Mouse (Mus musculus): ENCODE measurements around the gene Tgfb3. TPM values are rescaled to one million over a fixed set of nuclear protein-coding genes. Genes with fewer than 3 reads are reported as not detected.

Tgfb3 gene
- polyA plus RNA-seq, 1 experiment from 2014 or later: 16.6 TPM

DNA sequence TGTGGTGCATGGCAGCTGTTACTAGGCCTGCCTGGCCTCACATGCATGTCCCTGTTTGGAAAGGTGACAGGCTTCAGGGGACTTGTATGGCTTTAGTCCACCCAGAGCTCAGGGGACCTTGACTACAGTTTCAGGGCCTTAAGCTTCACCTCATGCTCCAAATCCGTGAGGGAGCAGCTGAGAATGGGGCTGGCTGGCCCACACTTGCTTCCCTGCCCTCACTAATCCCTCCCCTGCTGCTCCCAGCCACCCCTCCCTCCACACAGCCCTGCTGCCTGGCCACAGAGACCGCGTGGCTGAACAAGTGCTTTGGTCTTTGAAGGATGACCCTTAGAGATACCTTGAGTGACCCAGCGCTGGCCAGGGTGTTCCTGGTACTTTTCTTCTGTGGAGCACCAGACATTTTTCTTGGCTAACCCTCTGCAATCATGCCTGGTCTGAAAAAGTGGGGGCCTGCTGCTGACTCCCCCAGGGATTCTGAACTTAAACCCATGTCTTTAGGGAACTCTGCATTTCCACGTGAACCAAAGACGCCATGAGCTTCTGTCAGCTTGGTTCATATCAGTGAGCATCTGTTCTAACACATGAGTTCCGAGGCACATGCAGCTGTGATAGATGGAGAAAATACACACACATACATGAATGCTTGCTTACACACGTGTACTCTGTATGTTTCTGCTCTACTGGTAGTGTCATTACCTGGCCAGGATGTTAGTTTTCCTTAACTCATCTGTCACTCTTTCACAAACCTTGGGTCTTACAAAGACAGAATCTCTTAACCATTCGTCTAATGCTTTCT lies 42.3 kb downstream of the Tgfb3 start:
- WGBS: 35% methylated on average over 9 of the region's 9 CpGs
- no peak for ATAC-seq (replicated peaks; ENCODE audit: low FRiP score, low read depth)
- no peak for TF ChIP-seq CTCF (IDR thresholded peaks at IDR 0.05; ENCODE audit: low read depth)
- H3K4me2 ChIP-seq (ENCODE audit: low read length): no peak overlapping the region
- H3K27me3 ChIP-seq (ENCODE audit: insufficient read depth, low read length): no peaks in the 10 kb centered on the region
- H3K9me3 ChIP-seq (replicated peaks; ENCODE audit: low read length): no peaks in the 10 kb centered on the region
- DNase-seq (ENCODE audit: low spot score): no peak
- H3K9ac ChIP-seq (ENCODE audit: low read depth, low read length): no peak overlapping the region
- H3K36me3 ChIP-seq (ENCODE audit: insufficient read depth, low read length): no peaks in the 10 kb centered on the region
- H3K27ac ChIP-seq: no peak overlapping the region
- no peak overlapping the region for H3K4me3 ChIP-seq (replicated peaks; ENCODE audit: low read depth, low read length)
- H3K4me1 ChIP-seq (replicated peaks; ENCODE audit: insufficient read depth, low read length): no peaks in the 10 kb centered on the region; the same call in none of the 2 replicates

GRCm38 (mm10) chr12:86035586-86035985 lies 43.3 kb downstream of the Tgfb3 start:
- no peak for ATAC-seq (replicated peaks; ENCODE audit: low FRiP score, low read depth)
- TF ChIP-seq CTCF (IDR thresholded peaks at IDR 0.05; ENCODE audit: low read depth): no peak

DNA sequence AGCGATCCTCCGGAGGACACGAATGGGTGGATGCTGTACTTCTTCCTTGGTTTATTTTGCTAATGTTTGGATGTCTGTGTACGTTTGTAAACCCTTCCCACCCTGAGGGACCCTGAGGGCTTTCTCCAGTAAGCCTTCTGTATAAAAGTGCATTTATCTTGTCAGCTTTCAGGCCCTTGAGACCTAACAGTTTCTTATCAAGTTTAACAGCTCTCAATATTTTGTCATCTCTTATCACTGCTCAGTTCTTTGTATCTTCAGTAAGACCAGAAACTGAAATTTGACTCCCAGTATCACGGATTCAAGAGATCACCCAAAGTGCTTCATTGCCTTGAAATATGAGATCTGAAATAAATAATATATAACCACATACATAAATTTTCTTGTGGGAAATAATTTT lies 47.9 kb downstream of the Tgfb3 start:
- H3K27me3 ChIP-seq (ENCODE audit: insufficient read depth, low read length): no peaks in the 10 kb centered on the region
- H3K9me3 ChIP-seq (replicated peaks; ENCODE audit: low read length): no peaks in the 10 kb centered on the region
- no peak for TF ChIP-seq CTCF (IDR thresholded peaks at IDR 0.05; ENCODE audit: low read depth)
- H3K27ac ChIP-seq: no peak overlapping the region
- peaks cover 1% of the 10 kb centered on the region; the same call in 1 of the 2 replicates for H3K36me3 ChIP-seq (ENCODE audit: insufficient read depth, low read length)
- no peaks in the 10 kb centered on the region for H3K4me1 ChIP-seq (replicated peaks; ENCODE audit: insufficient read depth, low read length)
- no peak for DNase-seq (ENCODE audit: low spot score)
- no peak overlapping the region for H3K4me2 ChIP-seq (ENCODE audit: low read length)
- H3K9ac ChIP-seq (ENCODE audit: low read depth, low read length): no peak overlapping the region
- ATAC-seq (replicated peaks; ENCODE audit: low FRiP score, low read depth): no peak
- H3K4me3 ChIP-seq (replicated peaks; ENCODE audit: low read depth, low read length): no peak overlapping the region
- 74% methylated on average over 5 of the region's 5 CpGs for WGBS

More at GRCm38 (mm10) chr12:86035586-86035985, 43.3 kb downstream of the Tgfb3 start:
- H3K9ac ChIP-seq (ENCODE audit: low read depth, low read length): no peak overlapping the region
- no peaks in the 10 kb centered on the region for H3K27me3 ChIP-seq (ENCODE audit: insufficient read depth, low read length)
- DNase-seq (ENCODE audit: low spot score): no peak
- H3K9me3 ChIP-seq (replicated peaks; ENCODE audit: low read length): no peaks in the 10 kb centered on the region
- no peak overlapping the region for H3K4me3 ChIP-seq (replicated peaks; ENCODE audit: low read depth, low read length)
- H3K27ac ChIP-seq: no peak overlapping the region
- H3K36me3 ChIP-seq (ENCODE audit: insufficient read depth, low read length): no peaks in the 10 kb centered on the region
- no peak overlapping the region for H3K4me2 ChIP-seq (ENCODE audit: low read length)
- H3K4me1 ChIP-seq (replicated peaks; ENCODE audit: insufficient read depth, low read length): no peaks in the 10 kb centered on the region; the same call in none of the 2 replicates

DNA sequence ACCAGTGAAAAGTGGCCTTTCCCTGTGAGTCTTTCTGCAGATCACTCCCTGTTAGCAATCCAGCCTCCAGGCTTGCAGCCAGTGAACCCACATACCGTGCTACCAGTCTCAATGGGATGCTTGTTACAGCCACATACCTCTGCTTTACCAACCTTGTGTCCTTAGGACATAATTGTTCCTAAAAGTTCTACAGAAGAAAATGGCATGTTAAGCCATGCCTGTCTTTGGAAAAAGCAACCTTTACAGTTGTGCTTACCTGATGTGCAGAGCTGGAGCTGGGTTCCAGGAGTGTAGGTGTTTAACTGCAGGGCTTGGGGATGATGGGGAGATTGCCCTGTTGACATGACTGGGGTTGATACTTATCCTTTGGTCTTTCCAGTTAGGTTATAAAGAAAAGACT lies 51.1 kb downstream of the Tgfb3 start:
- Histone ChIP-seq H3K9ac (ENCODE audit: low read depth, low read length) (no peak overlapping the region), H3K9me3 (replicated peaks; ENCODE audit: low read length) (no peaks in the 10 kb centered on the region), H3K4me1 (replicated peaks; ENCODE audit: insufficient read depth, low read length) (no peaks in the 10 kb centered on the region; the same call in 1 of the 2 replicates), H3K36me3 (ENCODE audit: insufficient read depth, low read length) (peaks cover 3% of the 10 kb centered on the region; the same call in 1 of the 2 replicates), H3K27ac (no peak overlapping the region), H3K27me3 (ENCODE audit: insufficient read depth, low read length) (no peaks in the 10 kb centered on the region), H3K4me3 (replicated peaks; ENCODE audit: low read depth, low read length) (no peak overlapping the region), H3K4me2 (ENCODE audit: low read length) (no peak overlapping the region)
- DNase-seq (ENCODE audit: low spot score) (no peak), ATAC-seq (replicated peaks; ENCODE audit: low FRiP score, low read depth) (no peak)
- WGBS: 65% methylated on average over 1 of the region's 1 CpGs
- TF ChIP-seq CTCF (IDR thresholded peaks at IDR 0.05; ENCODE audit: low read depth): no peak

GRCm38 (mm10) chr12:86027000-86027399 lies 51.8 kb downstream of the Tgfb3 start:
- Histone ChIP-seq H3K9me3 (replicated peaks; ENCODE audit: low read length) (no peaks in the 10 kb centered on the region), H3K27me3 (ENCODE audit: insufficient read depth, low read length) (no peaks in the 10 kb centered on the region), H3K4me1 (replicated peaks; ENCODE audit: insufficient read depth, low read length) (no peaks in the 10 kb centered on the region; the same call in 1 of the 2 replicates), H3K9ac (ENCODE audit: low read depth, low read length) (no peak overlapping the region), H3K4me2 (ENCODE audit: low read length) (no peak overlapping the region), H3K4me3 (replicated peaks; ENCODE audit: low read depth, low read length) (no peak overlapping the region), H3K27ac (no peak overlapping the region), H3K36me3 (ENCODE audit: insufficient read depth, low read length) (peaks cover 3% of the 10 kb centered on the region; the same call in 1 of the 2 replicates)
- no peak; the same call in 1 of the 2 replicates for ATAC-seq (replicated peaks; ENCODE audit: low FRiP score, low read depth)
- TF ChIP-seq CTCF (IDR thresholded peaks at IDR 0.05; ENCODE audit: low read depth): no peak
- DNase-seq (ENCODE audit: low spot score): peak; percentile 30
- 58% methylated on average over 5 of the region's 5 CpGs for WGBS

GRCm38 (mm10) chr12:86025480-86025879 lies 53.4 kb downstream of the Tgfb3 start:
- no peak overlapping the region for H3K4me3 ChIP-seq (replicated peaks; ENCODE audit: low read depth, low read length)
- no peak for ATAC-seq (replicated peaks; ENCODE audit: low FRiP score, low read depth)
- no peaks in the 10 kb centered on the region; the same call in 1 of the 2 replicates for H3K4me1 ChIP-seq (replicated peaks; ENCODE audit: insufficient read depth, low read length)
- H3K4me2 ChIP-seq (ENCODE audit: low read length): no peak overlapping the region
- H3K36me3 ChIP-seq (ENCODE audit: insufficient read depth, low read length): peaks cover 3% of the 10 kb centered on the region; the same call in 1 of the 2 replicates
- TF ChIP-seq CTCF (IDR thresholded peaks at IDR 0.05; ENCODE audit: low read depth): no peak
- no peaks in the 10 kb centered on the region for H3K27me3 ChIP-seq (ENCODE audit: insufficient read depth, low read length)
- H3K9me3 ChIP-seq (replicated peaks; ENCODE audit: low read length): no peaks in the 10 kb centered on the region
- no peak overlapping the region for H3K27ac ChIP-seq
- no peak overlapping the region for H3K9ac ChIP-seq (ENCODE audit: low read depth, low read length)
- 86% methylated on average over 6 of the region's 6 CpGs for WGBS
- DNase-seq (ENCODE audit: low spot score): no peak

Data from kidney, postnatal 0 days (tissue).